Mouse (Mus musculus) cerebellum, postnatal 14 days (tissue): ENCODE results near the gene Wfdc11.
"Not testable (repeated sequence)": the region's sequence is repeated elsewhere in the genome, so short reads cannot be mapped to it uniquely, and the experiment has no call there.

Experiments used
- DNase-seq, 2 experiments: peaks; one replicate each; pipeline ENCODE4 v3.0.0; 2021; ENCODE audit warnings: mixed read lengths in 2 of 2

Gene Wfdc11

GRCm38 (mm10) chr2:164673987-164674386 is at the start of gene Wfdc11:
Gene Wfdc11, minus strand, starts transcription at chr2:164674087.
- DNase-seq: no peak

- no peak for DNase-seq
Measured at GRCm38 (mm10) chr2:164723276-164723675, 49.4 kb upstream of the Wfdc11 start.

GRCm38 (mm10) chr2:164716194-164716786 is 42.4 kb upstream of the Wfdc11 start:
- not testable (repeated sequence) for DNase-seq

GRCm38 (mm10) chr2:164715005-164715404 is 41.1 kb upstream of the Wfdc11 start, which contains the start of gene Spint5:
Gene Spint5, plus strand, starts transcription at chr2:164715305.
- no peak for DNase-seq

GRCm38 (mm10) chr2:164705991-164706390 is 32.1 kb upstream of the Wfdc11 start:
- no peak for DNase-seq

GRCm38 (mm10) chr2:164705328-164705727 is 31.4 kb upstream of the Wfdc11 start:
- no peak for DNase-seq

- DNase-seq: no peak
Measured at GRCm38 (mm10) chr2:164704235-164704634, 30.3 kb upstream of the Wfdc11 start.

- DNase-seq: no peak
Measured at GRCm38 (mm10) chr2:164701761-164702160, 27.9 kb upstream of the Wfdc11 start.

- no peak for DNase-seq
Measured at GRCm38 (mm10) chr2:164700959-164701358, 27.1 kb upstream of the Wfdc11 start.

GRCm38 (mm10) chr2:164698201-164698600 is 24.3 kb upstream of the Wfdc11 start, which contains the start of gene Spint4:
Gene Spint4, plus strand, starts transcription at chr2:164698501.
- DNase-seq: no peak

GRCm38 (mm10) chr2:164684807-164685206 is 10.9 kb upstream of the Wfdc11 start, which contains the start of gene Wfdc13:
Gene Wfdc13, plus strand, starts transcription at chr2:164685107.
- no peak for DNase-seq

- DNase-seq: no peak
Measured at GRCm38 (mm10) chr2:164679906-164680305, 6.0 kb upstream of the Wfdc11 start.

GRCm38 (mm10) chr2:164678848-164679625 is 5.2 kb upstream of the Wfdc11 start:
- peak; percentile 74 to 87 for DNase-seq

- no peak for DNase-seq
Measured at GRCm38 (mm10) chr2:164676916-164677685, 3.2 kb upstream of the Wfdc11 start.

- DNase-seq: no peak
Measured at GRCm38 (mm10) chr2:164676103-164676502, 2.2 kb upstream of the Wfdc11 start.

GRCm38 (mm10) chr2:164670938-164671337 is 2.9 kb downstream of the Wfdc11 start:
- DNase-seq: no peak

GRCm38 (mm10) chr2:164670261-164670660 is 3.6 kb downstream of the Wfdc11 start:
- no peak for DNase-seq

- no peak for DNase-seq
Measured at GRCm38 (mm10) chr2:164664851-164665250, 9.0 kb downstream of the Wfdc11 start.

- no peak for DNase-seq
Measured at GRCm38 (mm10) chr2:164656483-164656882, 17.4 kb downstream of the Wfdc11 start, which contains the start of gene Wfdc9. Gene Wfdc9, minus strand, starts transcription at chr2:164656583.

GRCm38 (mm10) chr2:164655858-164656257 is 18.0 kb downstream of the Wfdc11 start, which contains the start of gene Wfdc10:
Gene Wfdc10, plus strand, starts transcription at chr2:164656046.
- DNase-seq: peak; percentile 60 to 74

GRCm38 (mm10) chr2:164641881-164642673 is 31.8 kb downstream of the Wfdc11 start:
- DNase-seq: peak in 1 of 2 experiments; percentile 15

- DNase-seq: no peak
Measured at GRCm38 (mm10) chr2:164641129-164641528, 32.8 kb downstream of the Wfdc11 start.
